Mouse (Mus musculus): ENCODE data around the gene Nub1. TPM values are rescaled to one million over a fixed set of nuclear protein-coding genes. Genes with fewer than 3 reads are reported as not detected.

Nub1 gene
- polyA plus RNA-seq, 1 experiment from 2014 or later, result 48.5 TPM

DNA sequence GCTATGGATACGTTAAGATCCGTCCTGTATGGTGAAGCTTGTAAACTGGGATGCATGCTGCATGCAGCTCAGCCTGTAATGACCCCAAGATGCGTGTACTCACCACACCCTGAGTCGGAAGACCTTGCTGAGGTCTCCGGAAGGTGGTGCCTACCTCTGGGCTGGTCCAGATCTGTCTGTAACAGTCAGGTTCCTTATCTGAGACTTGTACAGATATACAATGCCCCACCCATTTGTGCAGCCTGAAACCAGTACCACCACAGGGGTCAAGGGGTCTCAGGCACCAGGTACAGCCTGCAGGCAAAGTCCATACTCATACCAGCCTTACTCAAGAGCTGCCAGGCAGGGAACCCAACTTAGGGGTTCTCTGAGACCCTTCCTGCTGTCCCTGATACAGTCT, 32.6 kb upstream of the Nub1 start:
- no peaks in the 10 kb centered on the region for H3K36me3 ChIP-seq (replicated peaks; ENCODE audit: control insufficient read depth, insufficient read depth)
- H3K4me1 ChIP-seq (replicated peaks; ENCODE audit: control insufficient read depth, insufficient read depth, low read length), result no peaks in the 10 kb centered on the region
- H3K9me3 ChIP-seq (ENCODE audit: control insufficient read depth, low read length), result no peaks in the 10 kb centered on the region
- no peak for ATAC-seq (ENCODE audit: low FRiP score)
- 94% methylated on average over 5 of the region's 5 CpGs for WGBS
- H3K27ac ChIP-seq, result no peak overlapping the region
- no peak overlapping the region for H3K4me3 ChIP-seq (replicated peaks; ENCODE audit: low read length)
- H3K9ac ChIP-seq, result no peak overlapping the region
- DNase-seq (ENCODE audit: low spot score), result no peak
- H3K4me2 ChIP-seq (replicated peaks), result no peak overlapping the region
- H3K27me3 ChIP-seq (ENCODE audit: control insufficient read depth, insufficient read depth, low read length), result no peaks in the 10 kb centered on the region

DNA sequence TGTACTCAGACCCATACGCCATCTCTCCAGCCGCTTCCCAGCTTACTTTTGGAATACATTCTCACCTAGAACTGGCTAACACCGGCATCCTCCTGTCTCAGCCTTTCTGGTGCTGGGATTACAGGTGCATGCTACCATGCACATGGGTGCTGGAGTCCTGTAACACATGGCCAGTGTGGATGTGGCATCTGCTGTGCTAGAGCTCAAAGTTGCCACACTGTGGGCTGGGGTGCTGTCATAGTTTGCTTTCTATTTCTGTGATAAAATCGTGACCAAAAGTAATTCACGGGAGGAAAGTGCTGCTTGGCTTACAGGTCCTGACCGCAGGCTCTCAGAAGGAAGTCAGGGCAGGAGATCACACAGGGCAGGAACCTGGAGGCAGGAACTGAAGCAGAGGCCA, 30.8 kb upstream of the Nub1 start:
- H3K9ac ChIP-seq, result no peak overlapping the region
- DNase-seq (ENCODE audit: low spot score), result no peak

DNA sequence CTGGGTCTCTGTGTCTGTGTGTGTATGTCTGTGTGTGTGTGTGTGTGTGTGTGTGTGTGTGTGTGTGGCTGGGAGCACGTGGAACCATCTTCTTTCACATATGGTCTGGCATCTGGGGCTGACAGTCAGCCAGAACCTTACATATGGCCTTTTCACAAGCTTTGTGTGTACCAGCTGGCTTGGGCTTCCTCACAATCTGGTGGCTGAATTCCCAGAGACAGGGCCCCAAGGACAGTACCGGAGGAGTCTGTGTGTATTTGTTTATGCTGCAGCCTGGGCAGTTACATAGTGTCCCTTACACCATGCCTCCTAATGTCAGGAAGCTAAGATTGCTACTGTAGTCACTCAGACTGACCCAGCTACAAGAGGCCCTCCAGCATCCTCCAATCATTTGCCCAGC, 28.2 kb upstream of the Nub1 start:
- no peak overlapping the region for H3K9ac ChIP-seq
- peak; percentile 51; the same call in 1 of the 2 replicates for ATAC-seq (ENCODE audit: low FRiP score)
- H3K9me3 ChIP-seq (ENCODE audit: control insufficient read depth, low read length), result no peaks in the 10 kb centered on the region
- no peaks in the 10 kb centered on the region for H3K27me3 ChIP-seq (ENCODE audit: control insufficient read depth, insufficient read depth, low read length)
- H3K4me1 ChIP-seq (replicated peaks; ENCODE audit: control insufficient read depth, insufficient read depth, low read length), result no peaks in the 10 kb centered on the region
- WGBS, result 26% methylated on average over 2 of the region's 2 CpGs
- peak; percentile 28 for DNase-seq (ENCODE audit: low spot score)
- H3K4me3 ChIP-seq (replicated peaks; ENCODE audit: low read length), result no peak overlapping the region
- no peak overlapping the region for H3K27ac ChIP-seq
- no peaks in the 10 kb centered on the region for H3K36me3 ChIP-seq (replicated peaks; ENCODE audit: control insufficient read depth, insufficient read depth)
- H3K4me2 ChIP-seq (replicated peaks), result no peak overlapping the region

More for the DNA sequence above, 30.8 kb upstream of the Nub1 start:
- Histone ChIP-seq H3K4me3 (replicated peaks; ENCODE audit: low read length) (no peak overlapping the region), H3K4me1 (replicated peaks; ENCODE audit: control insufficient read depth, insufficient read depth, low read length) (no peaks in the 10 kb centered on the region), H3K4me2 (replicated peaks) (no peak overlapping the region), H3K27me3 (ENCODE audit: control insufficient read depth, insufficient read depth, low read length) (no peaks in the 10 kb centered on the region), H3K9me3 (ENCODE audit: control insufficient read depth, low read length) (no peaks in the 10 kb centered on the region), H3K36me3 (replicated peaks; ENCODE audit: control insufficient read depth, insufficient read depth) (no peaks in the 10 kb centered on the region), H3K27ac (no peak overlapping the region)
- ATAC-seq (ENCODE audit: low FRiP score), result no peak
- WGBS, result 86% methylated on average over 6 of the region's 6 CpGs

DNA sequence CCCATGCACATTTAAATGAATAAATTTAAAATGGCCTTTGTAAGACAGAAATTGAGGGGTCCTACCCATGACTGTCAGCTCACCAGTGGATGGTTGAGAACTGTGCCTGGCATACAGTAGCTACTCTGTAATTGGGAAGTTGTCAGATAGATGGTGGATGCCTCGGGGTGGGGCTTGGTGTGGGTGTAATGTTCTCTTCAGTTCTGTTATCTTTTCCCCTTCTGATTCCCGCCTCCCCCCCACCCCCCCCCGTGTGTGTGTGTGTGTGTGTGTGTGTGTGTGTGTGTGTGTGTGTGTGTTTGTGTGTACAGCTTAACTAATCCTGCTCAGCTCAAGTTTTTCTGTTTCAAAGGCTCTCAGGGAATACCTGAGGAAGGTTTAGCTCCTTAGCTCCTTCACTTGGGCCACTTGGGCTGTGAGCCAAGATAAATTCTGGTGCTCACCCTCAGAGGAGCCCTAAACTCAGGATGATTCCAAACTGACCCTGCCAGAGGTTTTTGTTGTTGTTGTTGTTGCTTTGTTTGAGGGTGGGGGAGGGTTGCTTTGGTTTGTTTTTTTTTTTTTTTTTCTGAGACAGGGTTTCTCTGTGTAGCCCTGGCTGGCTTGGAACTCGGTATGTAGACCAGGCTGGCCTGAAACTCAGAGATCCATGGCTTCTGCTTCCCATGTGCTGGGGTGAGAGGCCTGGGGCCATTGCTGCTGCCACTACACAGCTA, 25.5 kb upstream of the Nub1 start:
- H3K4me3 ChIP-seq (replicated peaks; ENCODE audit: low read length), result no peak overlapping the region
- H3K4me2 ChIP-seq (replicated peaks), result no peak overlapping the region
- H3K27ac ChIP-seq, result no peak overlapping the region
- H3K9ac ChIP-seq, result no peak overlapping the region
- H3K36me3 ChIP-seq (replicated peaks; ENCODE audit: control insufficient read depth, insufficient read depth), result no peaks in the 10 kb centered on the region
- no peaks in the 10 kb centered on the region for H3K27me3 ChIP-seq (ENCODE audit: control insufficient read depth, insufficient read depth, low read length)
- DNase-seq (ENCODE audit: low spot score), result no peak
- ATAC-seq (ENCODE audit: low FRiP score), result no peak
- no peaks in the 10 kb centered on the region for H3K9me3 ChIP-seq (ENCODE audit: control insufficient read depth, low read length)
- no peaks in the 10 kb centered on the region for H3K4me1 ChIP-seq (replicated peaks; ENCODE audit: control insufficient read depth, insufficient read depth, low read length)
- 96% methylated on average over 3 of the region's 4 CpGs for WGBS

DNA sequence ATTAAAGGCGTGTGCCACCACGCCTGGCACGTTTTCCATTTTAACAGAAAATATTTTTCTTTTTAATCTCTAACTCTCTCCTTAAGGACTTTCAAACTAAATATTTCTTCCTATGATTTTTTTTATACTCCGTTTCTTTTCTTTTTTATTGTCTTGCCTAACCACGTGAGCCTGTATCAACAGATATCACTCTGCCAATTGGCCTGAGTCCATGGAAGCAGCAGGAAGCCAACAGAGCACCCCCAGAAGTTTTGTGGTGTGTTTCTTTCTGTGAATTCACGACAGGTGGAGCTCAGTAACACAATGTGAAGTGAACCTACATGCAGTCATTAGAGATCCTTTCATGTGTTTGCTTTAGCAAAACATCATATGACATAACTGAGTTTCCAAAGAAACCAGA, 23.9 kb upstream of the Nub1 start:
- no peaks in the 10 kb centered on the region for H3K9me3 ChIP-seq (ENCODE audit: control insufficient read depth, low read length)

DNA sequence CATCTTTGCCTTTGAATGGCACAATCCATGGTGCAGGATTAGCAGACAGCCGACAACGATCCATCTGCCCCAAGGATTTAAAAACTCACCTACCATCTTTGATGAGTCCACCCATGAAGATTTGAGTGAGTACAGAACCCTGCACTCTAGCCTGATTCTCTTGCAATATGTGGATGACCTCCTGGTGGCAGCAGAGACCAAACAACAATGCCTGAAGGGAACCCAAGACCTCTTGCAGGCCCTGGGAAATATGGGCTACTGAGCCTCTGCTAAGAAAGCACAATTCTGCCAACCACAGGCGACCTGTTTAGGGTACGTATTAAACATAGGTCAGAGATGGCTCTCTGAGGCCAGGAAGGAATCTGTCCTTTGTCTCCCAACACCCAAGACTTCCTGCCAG, 11.1 kb upstream of the Nub1 start:
- H3K4me3 ChIP-seq (replicated peaks; ENCODE audit: low read length), result no peak overlapping the region
- WGBS, result 36% methylated on average over 4 of the region's 4 CpGs
- no peaks in the 10 kb centered on the region for H3K4me1 ChIP-seq (replicated peaks; ENCODE audit: control insufficient read depth, insufficient read depth, low read length)
- no peaks in the 10 kb centered on the region for H3K9me3 ChIP-seq (ENCODE audit: control insufficient read depth, low read length)
- H3K27ac ChIP-seq, result no peak overlapping the region
- H3K36me3 ChIP-seq (replicated peaks; ENCODE audit: control insufficient read depth, insufficient read depth), result no peaks in the 10 kb centered on the region
- no peak overlapping the region for H3K9ac ChIP-seq
- H3K4me2 ChIP-seq (replicated peaks), result no peak overlapping the region
- H3K27me3 ChIP-seq (ENCODE audit: control insufficient read depth, insufficient read depth, low read length), result no peaks in the 10 kb centered on the region
- ATAC-seq (ENCODE audit: low FRiP score) (peak; percentile 51; the same call in 1 of the 2 replicates), DNase-seq (ENCODE audit: low spot score) (peak; percentile 87)

More for the DNA sequence above, 23.9 kb upstream of the Nub1 start:
- DNase-seq (ENCODE audit: low spot score), result no peak
- Histone ChIP-seq H3K27me3 (ENCODE audit: control insufficient read depth, insufficient read depth, low read length) (no peaks in the 10 kb centered on the region), H3K27ac (no peak overlapping the region), H3K4me3 (replicated peaks; ENCODE audit: low read length) (no peak overlapping the region), H3K36me3 (replicated peaks; ENCODE audit: control insufficient read depth, insufficient read depth) (no peaks in the 10 kb centered on the region), H3K4me2 (replicated peaks) (no peak overlapping the region), H3K9ac (no peak overlapping the region), H3K4me1 (replicated peaks; ENCODE audit: control insufficient read depth, insufficient read depth, low read length) (no peaks in the 10 kb centered on the region)
- no peak for ATAC-seq (ENCODE audit: low FRiP score)
- 82% methylated on average over 6 of the region's 6 CpGs for WGBS

DNA sequence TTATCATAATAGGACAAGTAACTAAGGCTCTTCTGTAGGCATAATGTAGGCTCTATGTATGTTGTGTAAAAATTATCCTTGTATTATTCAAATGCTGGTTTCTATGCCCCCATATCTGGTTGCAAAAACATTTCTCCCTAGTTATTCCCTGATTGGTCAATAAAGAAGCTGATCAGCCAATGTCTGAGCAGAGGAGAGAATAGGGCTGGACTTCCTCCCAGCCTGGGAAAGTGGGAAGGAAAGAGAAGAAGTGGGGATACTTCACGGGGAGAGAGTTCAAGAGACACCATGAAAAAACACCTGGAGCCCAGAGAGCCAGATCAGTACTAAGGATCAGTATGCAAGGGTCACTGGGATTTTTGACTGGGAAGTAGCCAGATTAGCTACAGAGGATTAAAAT, 3.9 kb upstream of the Nub1 start:
- no peak overlapping the region for H3K9ac ChIP-seq
- no peaks in the 10 kb centered on the region for H3K27me3 ChIP-seq (ENCODE audit: control insufficient read depth, insufficient read depth, low read length)
- no peak overlapping the region for H3K27ac ChIP-seq
- DNase-seq (ENCODE audit: low spot score), result no peak
- H3K9me3 ChIP-seq (ENCODE audit: control insufficient read depth, low read length), result no peaks in the 10 kb centered on the region
- no peak overlapping the region for H3K4me3 ChIP-seq (replicated peaks; ENCODE audit: low read length)
- no peaks in the 10 kb centered on the region for H3K36me3 ChIP-seq (replicated peaks; ENCODE audit: control insufficient read depth, insufficient read depth)
- peaks cover 10% of the 10 kb centered on the region for H3K4me1 ChIP-seq (replicated peaks; ENCODE audit: control insufficient read depth, insufficient read depth, low read length)
- ATAC-seq (ENCODE audit: low FRiP score), result no peak
- WGBS, result 65% methylated on average over 1 of the region's 1 CpGs
- no peak overlapping the region for H3K4me2 ChIP-seq (replicated peaks)

DNA sequence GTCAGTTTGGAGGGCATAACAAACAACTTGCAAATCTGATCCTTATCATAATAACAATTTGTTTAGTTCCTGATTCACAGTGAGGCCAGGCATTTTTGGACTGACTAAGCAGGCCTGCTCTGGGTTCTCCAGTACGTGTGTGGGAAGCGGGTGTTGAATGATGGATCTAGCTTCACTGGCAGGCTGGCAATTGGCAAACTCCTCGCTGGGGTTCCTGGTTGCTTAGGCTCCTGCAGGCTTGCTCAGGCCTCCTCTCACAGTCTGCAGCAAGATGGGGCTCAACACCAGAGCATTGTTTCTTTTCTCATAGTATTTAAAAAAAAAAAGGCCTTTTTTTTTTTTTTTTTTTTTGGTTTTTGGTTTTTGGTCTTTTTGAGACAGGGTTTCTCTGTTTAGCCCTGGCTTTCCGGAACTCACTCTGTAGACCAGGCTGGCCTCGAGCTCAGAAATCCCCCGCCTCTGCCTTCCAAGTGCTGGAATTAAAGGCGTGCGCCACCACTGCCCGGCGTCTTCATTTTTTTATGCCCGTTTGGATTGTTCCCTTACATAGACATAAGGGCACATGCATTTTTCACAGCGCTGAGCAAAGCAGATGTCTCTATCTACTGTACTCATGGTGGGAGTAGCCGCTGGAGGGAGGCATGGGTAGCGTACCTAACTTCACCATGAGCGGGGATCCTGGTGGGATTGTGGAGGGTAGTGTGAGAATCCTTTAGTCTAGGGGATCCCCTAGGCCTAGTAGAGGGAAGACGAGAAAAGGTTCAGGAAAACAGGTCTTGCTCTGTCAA, 560 bp upstream of the Nub1 start:
- Histone ChIP-seq H3K27ac (peak overlapping the region; percentile 98), H3K9me3 (ENCODE audit: control insufficient read depth, low read length) (no peaks in the 10 kb centered on the region), H3K36me3 (replicated peaks; ENCODE audit: control insufficient read depth, insufficient read depth) (peaks cover 10% of the 10 kb centered on the region), H3K4me1 (replicated peaks; ENCODE audit: control insufficient read depth, insufficient read depth, low read length) (peaks cover 17% of the 10 kb centered on the region), H3K4me3 (replicated peaks; ENCODE audit: low read length) (peak overlapping the region; percentile 68), H3K9ac (peak overlapping the region; percentile 76), H3K4me2 (replicated peaks) (peak overlapping the region; percentile 77), H3K27me3 (ENCODE audit: control insufficient read depth, insufficient read depth, low read length) (no peaks in the 10 kb centered on the region)
- peak; percentile 51 for ATAC-seq (ENCODE audit: low FRiP score)
- WGBS, result 25% methylated on average over 16 of the region's 16 CpGs
- DNase-seq (ENCODE audit: low spot score), result peak; percentile 28

DNA sequence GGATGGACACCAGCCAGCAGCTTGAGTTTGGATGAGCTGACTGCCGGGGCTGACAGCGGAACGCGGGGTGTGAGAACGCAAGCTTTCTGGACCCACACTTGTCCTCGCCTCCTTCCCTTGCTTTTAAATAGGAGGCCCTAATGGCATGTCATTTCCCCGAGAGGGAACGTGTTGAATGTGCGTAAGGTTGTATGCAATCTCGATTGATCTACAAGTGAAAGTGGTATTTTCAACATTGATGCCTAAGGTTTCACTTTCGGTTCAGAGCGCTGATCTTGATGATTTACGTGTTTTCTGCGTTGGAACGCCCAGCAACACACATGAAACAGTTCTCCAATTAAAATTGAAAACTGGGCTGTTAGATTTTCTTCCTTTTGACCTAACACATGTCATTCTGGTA, 844 bp downstream of the Nub1 start:
- H3K36me3 ChIP-seq (replicated peaks; ENCODE audit: control insufficient read depth, insufficient read depth), result peaks cover 23% of the 10 kb centered on the region
- peak overlapping the region; percentile 98 for H3K27ac ChIP-seq
- DNase-seq (ENCODE audit: low spot score), result peak; percentile 52
- peaks cover 17% of the 10 kb centered on the region for H3K4me1 ChIP-seq (replicated peaks; ENCODE audit: control insufficient read depth, insufficient read depth, low read length)
- H3K4me2 ChIP-seq (replicated peaks), result peak overlapping the region; percentile 77
- H3K9me3 ChIP-seq (ENCODE audit: control insufficient read depth, low read length), result no peaks in the 10 kb centered on the region
- 2% methylated on average over 15 of the region's 15 CpGs for WGBS
- H3K4me3 ChIP-seq (replicated peaks; ENCODE audit: low read length), result peak overlapping the region; percentile 68
- H3K9ac ChIP-seq, result peak overlapping the region; percentile 63
- no peaks in the 10 kb centered on the region for H3K27me3 ChIP-seq (ENCODE audit: control insufficient read depth, insufficient read depth, low read length)
- ATAC-seq (ENCODE audit: low FRiP score), result no peak

Data from hindbrain, embryonic 14.5 days (tissue).